Mouse (Mus musculus): ENCODE measurements around the gene Iqgap2. TPM values are rescaled to one million over a fixed set of nuclear protein-coding genes. Genes with fewer than 3 reads are reported as not detected.

Iqgap2 gene
- polyA plus RNA-seq, 1 experiment from 2014 or later: 25.3 TPM

- no peak overlapping the region for H3K27ac ChIP-seq (ENCODE audit: low read length)
- no peak overlapping the region for H3K9ac ChIP-seq (replicated peaks; ENCODE audit: low read depth, low read length)
- no peak overlapping the region for H3K4me2 ChIP-seq (replicated peaks; ENCODE audit: low read depth, low read length)
- ATAC-seq (ENCODE audit: insufficient number of reproducible peaks, insufficient read depth, low FRiP score, low read depth): no peak
- H3K27me3 ChIP-seq (ENCODE audit: control insufficient read depth, insufficient read depth, low read length): no peaks in the 10 kb centered on the region
- H3K4me1 ChIP-seq (ENCODE audit: control insufficient read depth, insufficient read depth, low read length): 0 out of 2 replicates have a peak, but pooled peaks cover 2% of the 10 kb centered on the region
- no peaks in the 10 kb centered on the region for H3K9me3 ChIP-seq (ENCODE audit: control insufficient read depth, low read depth, low read length)
- 64% methylated on average over 4 of the region's 4 CpGs for WGBS
- no peaks in the 10 kb centered on the region for H3K36me3 ChIP-seq (ENCODE audit: control insufficient read depth, insufficient read depth, low read length)
- no peak overlapping the region for H3K4me3 ChIP-seq (ENCODE audit: low read depth, low read length)
Observed at GRCm38 (mm10) chr13:95871993-95872392, 19.7 kb downstream of the Iqgap2 start.

- Histone ChIP-seq H3K27me3 (ENCODE audit: control insufficient read depth, insufficient read depth, low read length) (no peaks in the 10 kb centered on the region), H3K4me3 (ENCODE audit: low read depth, low read length) (no peak overlapping the region), H3K27ac (ENCODE audit: low read length) (no peak overlapping the region), H3K4me2 (replicated peaks; ENCODE audit: low read depth, low read length) (no peak overlapping the region), H3K36me3 (ENCODE audit: control insufficient read depth, insufficient read depth, low read length) (no peaks in the 10 kb centered on the region), H3K4me1 (ENCODE audit: control insufficient read depth, insufficient read depth, low read length) (0 out of 2 replicates have a peak, but pooled peaks cover 2% of the 10 kb centered on the region), H3K9me3 (ENCODE audit: control insufficient read depth, low read depth, low read length) (no peaks in the 10 kb centered on the region), H3K9ac (replicated peaks; ENCODE audit: low read depth, low read length) (no peak overlapping the region)
- 75% methylated on average over 8 of the region's 8 CpGs for WGBS
- no peak for ATAC-seq (ENCODE audit: insufficient number of reproducible peaks, insufficient read depth, low FRiP score, low read depth)
Observed at GRCm38 (mm10) chr13:95870626-95871025, 21.1 kb downstream of the Iqgap2 start.

- H3K4me1 ChIP-seq (ENCODE audit: control insufficient read depth, insufficient read depth, low read length): 0 out of 2 replicates have a peak, but pooled peaks cover 2% of the 10 kb centered on the region
- 75% methylated on average over 8 of the region's 8 CpGs for WGBS
- no peak for ATAC-seq (ENCODE audit: insufficient number of reproducible peaks, insufficient read depth, low FRiP score, low read depth)
Observed at GRCm38 (mm10) chr13:95868896-95869540, 22.7 kb downstream of the Iqgap2 start.

GRCm38 (mm10) chr13:95862201-95862600 lies 29.5 kb downstream of the Iqgap2 start:
- no peak; the same call in 1 of the 2 replicates for ATAC-seq (ENCODE audit: insufficient number of reproducible peaks, insufficient read depth, low FRiP score, low read depth)
- no peak overlapping the region for H3K27ac ChIP-seq (ENCODE audit: low read length)
- 58% methylated on average over 8 of the region's 8 CpGs for WGBS

More at GRCm38 (mm10) chr13:95868896-95869540, 22.7 kb downstream of the Iqgap2 start:
- H3K36me3 ChIP-seq (ENCODE audit: control insufficient read depth, insufficient read depth, low read length): no peaks in the 10 kb centered on the region
- no peak overlapping the region for H3K4me3 ChIP-seq (ENCODE audit: low read depth, low read length)
- H3K9me3 ChIP-seq (ENCODE audit: control insufficient read depth, low read depth, low read length): no peaks in the 10 kb centered on the region
- no peaks in the 10 kb centered on the region for H3K27me3 ChIP-seq (ENCODE audit: control insufficient read depth, insufficient read depth, low read length)
- no peak overlapping the region for H3K4me2 ChIP-seq (replicated peaks; ENCODE audit: low read depth, low read length)
- no peak overlapping the region for H3K9ac ChIP-seq (replicated peaks; ENCODE audit: low read depth, low read length)
- H3K27ac ChIP-seq (ENCODE audit: low read length): no peak overlapping the region

GRCm38 (mm10) chr13:95859271-95859670 lies 32.5 kb downstream of the Iqgap2 start:
- Histone ChIP-seq H3K36me3 (ENCODE audit: control insufficient read depth, insufficient read depth, low read length) (no peaks in the 10 kb centered on the region), H3K4me1 (ENCODE audit: control insufficient read depth, insufficient read depth, low read length) (0 out of 2 replicates have a peak, but pooled peaks cover 6% of the 10 kb centered on the region), H3K4me3 (ENCODE audit: low read depth, low read length) (no peak overlapping the region), H3K9ac (replicated peaks; ENCODE audit: low read depth, low read length) (no peak overlapping the region), H3K27ac (ENCODE audit: low read length) (no peak overlapping the region), H3K4me2 (replicated peaks; ENCODE audit: low read depth, low read length) (no peak overlapping the region), H3K9me3 (ENCODE audit: control insufficient read depth, low read depth, low read length) (no peaks in the 10 kb centered on the region), H3K27me3 (ENCODE audit: control insufficient read depth, insufficient read depth, low read length) (no peaks in the 10 kb centered on the region)
- 60% methylated on average over 4 of the region's 4 CpGs for WGBS
- no peak for ATAC-seq (ENCODE audit: insufficient number of reproducible peaks, insufficient read depth, low FRiP score, low read depth)

More at GRCm38 (mm10) chr13:95862201-95862600, 29.5 kb downstream of the Iqgap2 start:
- H3K4me1 ChIP-seq (ENCODE audit: control insufficient read depth, insufficient read depth, low read length): 0 out of 2 replicates have a peak, but pooled peaks cover 6% of the 10 kb centered on the region
- no peak overlapping the region for H3K9ac ChIP-seq (replicated peaks; ENCODE audit: low read depth, low read length)
- no peaks in the 10 kb centered on the region for H3K36me3 ChIP-seq (ENCODE audit: control insufficient read depth, insufficient read depth, low read length)
- no peaks in the 10 kb centered on the region for H3K27me3 ChIP-seq (ENCODE audit: control insufficient read depth, insufficient read depth, low read length)
- no peaks in the 10 kb centered on the region for H3K9me3 ChIP-seq (ENCODE audit: control insufficient read depth, low read depth, low read length)
- H3K4me2 ChIP-seq (replicated peaks; ENCODE audit: low read depth, low read length): no peak overlapping the region
- H3K4me3 ChIP-seq (ENCODE audit: low read depth, low read length): no peak overlapping the region

GRCm38 (mm10) chr13:95858866-95859265 lies 32.9 kb downstream of the Iqgap2 start:
- H3K4me3 ChIP-seq (ENCODE audit: low read depth, low read length): no peak overlapping the region
- no peaks in the 10 kb centered on the region for H3K36me3 ChIP-seq (ENCODE audit: control insufficient read depth, insufficient read depth, low read length)
- H3K9ac ChIP-seq (replicated peaks; ENCODE audit: low read depth, low read length): no peak overlapping the region
- H3K4me2 ChIP-seq (replicated peaks; ENCODE audit: low read depth, low read length): no peak overlapping the region
- no peak overlapping the region for H3K27ac ChIP-seq (ENCODE audit: low read length)
- 77% methylated on average over 9 of the region's 9 CpGs for WGBS
- ATAC-seq (ENCODE audit: insufficient number of reproducible peaks, insufficient read depth, low FRiP score, low read depth): no peak
- no peaks in the 10 kb centered on the region for H3K27me3 ChIP-seq (ENCODE audit: control insufficient read depth, insufficient read depth, low read length)
- H3K4me1 ChIP-seq (ENCODE audit: control insufficient read depth, insufficient read depth, low read length): 0 out of 2 replicates have a peak, but pooled peaks cover 6% of the 10 kb centered on the region
- H3K9me3 ChIP-seq (ENCODE audit: control insufficient read depth, low read depth, low read length): no peaks in the 10 kb centered on the region

GRCm38 (mm10) chr13:95855537-95855936 lies 36.2 kb downstream of the Iqgap2 start:
- 85% methylated on average over 4 of the region's 4 CpGs for WGBS
- Histone ChIP-seq H3K4me1 (ENCODE audit: control insufficient read depth, insufficient read depth, low read length) (peaks cover 5% of the 10 kb centered on the region; the same call in 1 of the 2 replicates), H3K36me3 (ENCODE audit: control insufficient read depth, insufficient read depth, low read length) (no peaks in the 10 kb centered on the region), H3K4me3 (ENCODE audit: low read depth, low read length) (no peak overlapping the region), H3K9ac (replicated peaks; ENCODE audit: low read depth, low read length) (no peak overlapping the region), H3K4me2 (replicated peaks; ENCODE audit: low read depth, low read length) (no peak overlapping the region), H3K27ac (ENCODE audit: low read length) (no peak overlapping the region), H3K27me3 (ENCODE audit: control insufficient read depth, insufficient read depth, low read length) (no peaks in the 10 kb centered on the region), H3K9me3 (ENCODE audit: control insufficient read depth, low read depth, low read length) (no peaks in the 10 kb centered on the region)
- no peak for ATAC-seq (ENCODE audit: insufficient number of reproducible peaks, insufficient read depth, low FRiP score, low read depth)

GRCm38 (mm10) chr13:95851611-95852010 lies 40.1 kb downstream of the Iqgap2 start:
- Histone ChIP-seq H3K4me3 (ENCODE audit: low read depth, low read length) (no peak overlapping the region), H3K4me2 (replicated peaks; ENCODE audit: low read depth, low read length) (no peak overlapping the region), H3K27me3 (ENCODE audit: control insufficient read depth, insufficient read depth, low read length) (no peaks in the 10 kb centered on the region), H3K9me3 (ENCODE audit: control insufficient read depth, low read depth, low read length) (no peaks in the 10 kb centered on the region), H3K27ac (ENCODE audit: low read length) (no peak overlapping the region), H3K36me3 (ENCODE audit: control insufficient read depth, insufficient read depth, low read length) (no peaks in the 10 kb centered on the region), H3K9ac (replicated peaks; ENCODE audit: low read depth, low read length) (no peak overlapping the region), H3K4me1 (ENCODE audit: control insufficient read depth, insufficient read depth, low read length) (peaks cover 5% of the 10 kb centered on the region; the same call in 1 of the 2 replicates)
- no peak for ATAC-seq (ENCODE audit: insufficient number of reproducible peaks, insufficient read depth, low FRiP score, low read depth)
- WGBS: 66% methylated on average over 4 of the region's 4 CpGs

Measured in stomach, embryonic 14.5 days (tissue).